Mouse (Mus musculus) large intestine, adult 2 months (tissue): ENCODE results near the gene Lamb3. TPM values are rescaled to one million over a fixed set of nuclear protein-coding genes. Genes with fewer than 3 reads are reported as not detected.

ENCODE experiments used
- DNase-seq: peaks from one replicate; pipeline ENCODE4 v3.0.0-alpha.2; 2012; ENCODE audit warnings: low read depth, low spot score
- WGBS: fragments of 180-500 bp; shearing (Covaris S2); methylation state at CpG from one replicate; pipeline ENCODE4 v1.1.7; 2018; 5-methylcytosine and 5-hydroxymethylcytosine counted together
- polyA plus RNA-seq: library from polyadenylated mRNA; depleted of rRNA; stranded (reverse); fragments of >200 nt; gene quantifications from 2 replicates; pipeline ENCODE4 v1.2.3, GENCODE M21; 2012

Lamb3 gene
- polyA plus RNA-seq, 1 experiment: 16.7 TPM

- WGBS: 35% methylated on average over 8 of the region's 8 CpGs
- no peak for DNase-seq
These were observed 94.5 kb downstream of the Lamb3 start for GRCm38 (mm10) chr1:193302093-193302405.

GRCm38 (mm10) chr1:193303096-193303495 lies 95.6 kb downstream of the Lamb3 start:
- WGBS: 68% methylated on average over 2 of the region's 2 CpGs
- no peak for DNase-seq

- no peak for DNase-seq
- 81% methylated on average over 7 of the region's 7 CpGs for WGBS
These were observed 97.9 kb downstream of the Lamb3 start for GRCm38 (mm10) chr1:193305386-193305785.

- 33% methylated on average over 2 of the region's 2 CpGs for WGBS
- DNase-seq: no peak
These were observed 99.3 kb downstream of the Lamb3 start for GRCm38 (mm10) chr1:193306832-193307231.

- WGBS: 55% methylated on average over 1 of the region's 1 CpGs
- DNase-seq: no peak
These were observed 102.5 kb downstream of the Lamb3 start for GRCm38 (mm10) chr1:193309785-193310518.

- 84% methylated on average over 3 of the region's 3 CpGs for WGBS
- DNase-seq: no peak
These were observed 103.1 kb downstream of the Lamb3 start for GRCm38 (mm10) chr1:193310519-193311085.

- no peak for DNase-seq
- WGBS: 86% methylated on average over 1 of the region's 1 CpGs
These were observed 104.1 kb downstream of the Lamb3 start for GRCm38 (mm10) chr1:193311596-193311995.

- WGBS: 54% methylated on average over 5 of the region's 5 CpGs
- DNase-seq: no peak
These were observed 108.3 kb downstream of the Lamb3 start for GRCm38 (mm10) chr1:193315705-193316357.

- no peak for DNase-seq
- 66% methylated on average over 9 of the region's 9 CpGs for WGBS
These were observed 108.9 kb downstream of the Lamb3 start for GRCm38 (mm10) chr1:193316358-193316750.

GRCm38 (mm10) chr1:193317159-193317559 lies 109.7 kb downstream of the Lamb3 start:
- WGBS: 31% methylated on average over 6 of the region's 6 CpGs

GRCm38 (mm10) chr1:193319721-193320120 lies 112.2 kb downstream of the Lamb3 start:
- no peak for DNase-seq
- 64% methylated on average over 3 of the region's 3 CpGs for WGBS

More at GRCm38 (mm10) chr1:193317159-193317559, 109.7 kb downstream of the Lamb3 start:
- DNase-seq: no peak

- 93% methylated on average over 8 of the region's 8 CpGs for WGBS
- DNase-seq: no peak
These were observed 112.9 kb downstream of the Lamb3 start for GRCm38 (mm10) chr1:193320398-193320797.

GRCm38 (mm10) chr1:193323686-193324085 lies 116.2 kb downstream of the Lamb3 start:
- 92% methylated on average over 6 of the region's 6 CpGs for WGBS
- no peak for DNase-seq

- no peak for DNase-seq
- WGBS: 72% methylated on average over 2 of the region's 2 CpGs
These were observed 116.7 kb downstream of the Lamb3 start for GRCm38 (mm10) chr1:193324224-193324623.

- no peak for DNase-seq
- 91% methylated on average over 6 of the region's 6 CpGs for WGBS
These were observed 118.4 kb downstream of the Lamb3 start for GRCm38 (mm10) chr1:193325891-193326290.

- WGBS: 31% methylated on average over 7 of the region's 7 CpGs
- DNase-seq: peak; percentile 76
These were observed 119.1 kb downstream of the Lamb3 start for GRCm38 (mm10) chr1:193326456-193327145.

- no peak for DNase-seq
- WGBS: 33% methylated on average over 1 of the region's 1 CpGs
These were observed 119.7 kb downstream of the Lamb3 start for GRCm38 (mm10) chr1:193327216-193327615.

GRCm38 (mm10) chr1:193327686-193328085 lies 120.2 kb downstream of the Lamb3 start:
- no peak for DNase-seq
- WGBS: 34% methylated on average over 5 of the region's 5 CpGs

- 84% methylated on average over 9 of the region's 9 CpGs for WGBS
- DNase-seq: no peak
These were observed 122.1 kb downstream of the Lamb3 start for GRCm38 (mm10) chr1:193329557-193329956.

- 57% methylated on average over 10 of the region's 10 CpGs for WGBS
- no peak for DNase-seq
These were observed 122.7 kb downstream of the Lamb3 start for GRCm38 (mm10) chr1:193330172-193330571.
